Mouse (Mus musculus): ENCODE measurements around the gene Tbx4.
A peak's percentile ranks its signal among the peaks of the same experiment; 100 is the strongest.

The Tbx4 gene

DNA sequence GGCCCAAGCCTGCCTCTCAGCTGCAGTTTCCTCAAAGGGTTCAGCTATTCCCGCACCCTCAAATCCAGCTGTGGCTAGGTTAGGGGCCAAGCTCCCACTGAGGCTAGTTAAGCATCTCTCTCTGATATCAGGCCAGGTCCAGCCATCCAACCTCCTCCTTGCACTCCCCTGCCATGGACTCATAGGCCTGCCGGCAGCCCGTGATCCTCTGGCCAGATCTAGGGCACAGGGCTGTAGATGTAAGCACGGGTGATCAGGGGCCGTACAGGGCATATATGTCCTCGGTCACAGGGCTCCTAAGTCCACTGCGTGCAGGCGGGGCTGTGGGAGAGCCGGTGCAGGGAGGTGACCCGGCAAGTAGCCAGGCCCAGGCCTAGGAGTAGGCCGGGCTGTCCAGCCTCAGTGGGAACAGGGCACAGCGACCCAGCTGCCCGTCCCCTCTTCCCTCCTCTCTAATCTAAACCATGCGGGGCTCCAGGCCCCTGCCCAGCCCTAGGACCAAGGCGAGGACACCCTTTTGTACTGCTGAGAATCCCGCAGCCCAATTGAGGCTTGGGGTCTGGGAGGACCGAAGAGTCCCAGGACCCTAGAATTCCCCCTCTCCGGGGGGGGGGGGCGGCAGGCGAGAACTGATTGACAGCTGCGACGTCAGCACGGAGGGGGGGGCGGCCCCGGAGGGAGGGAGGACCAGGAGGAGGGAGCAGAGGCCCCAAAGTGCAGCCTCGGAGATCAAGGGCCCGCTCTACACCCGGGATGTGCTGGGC lies at the start of gene Tbx4:
Gene Tbx4 (plus strand): TSS at position 758 of the 764 bp plus-strand sequence.
- peak; percentile 6 for DNase-seq (ENCODE audit: low read depth, low spot score)

DNA sequence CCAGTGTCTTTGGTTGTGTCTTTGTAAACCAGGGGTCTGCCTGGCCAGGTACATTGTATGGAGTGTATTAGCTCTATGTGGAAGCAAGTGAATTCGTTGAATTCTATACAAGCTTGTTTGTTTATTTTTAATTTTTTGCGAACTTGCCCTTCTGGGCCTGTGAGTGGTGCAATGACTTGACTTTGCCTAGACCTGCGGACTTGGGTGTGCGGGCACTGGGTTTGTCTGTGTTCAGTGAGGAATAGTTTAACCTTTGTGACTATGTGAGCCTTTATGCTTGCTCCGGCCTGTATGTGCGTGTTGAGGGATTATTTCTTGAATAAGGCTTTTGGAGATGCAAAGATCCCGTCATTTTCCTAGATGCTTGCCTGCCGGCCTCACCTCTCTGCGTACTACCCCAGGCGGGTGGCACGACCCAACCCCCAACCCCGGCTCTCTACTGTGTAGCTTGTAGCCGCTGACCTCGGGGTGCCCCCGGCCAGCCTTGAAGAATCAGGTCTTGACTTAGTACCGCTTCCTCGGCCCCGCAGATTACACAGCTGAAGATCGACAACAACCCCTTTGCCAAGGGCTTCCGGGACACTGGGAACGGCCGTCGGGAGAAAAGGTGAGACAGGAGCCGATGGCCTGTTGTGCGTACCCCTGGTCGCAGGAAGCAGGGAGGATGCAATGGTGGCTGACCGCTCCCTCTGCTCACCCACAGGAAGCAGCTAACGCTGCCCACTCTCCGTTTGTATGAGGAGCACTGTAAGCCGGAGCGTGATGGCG lies 49.5 kb upstream of the Tbx4 start:
- DNase-seq (ENCODE audit: low read depth, low spot score), result no peak

DNA sequence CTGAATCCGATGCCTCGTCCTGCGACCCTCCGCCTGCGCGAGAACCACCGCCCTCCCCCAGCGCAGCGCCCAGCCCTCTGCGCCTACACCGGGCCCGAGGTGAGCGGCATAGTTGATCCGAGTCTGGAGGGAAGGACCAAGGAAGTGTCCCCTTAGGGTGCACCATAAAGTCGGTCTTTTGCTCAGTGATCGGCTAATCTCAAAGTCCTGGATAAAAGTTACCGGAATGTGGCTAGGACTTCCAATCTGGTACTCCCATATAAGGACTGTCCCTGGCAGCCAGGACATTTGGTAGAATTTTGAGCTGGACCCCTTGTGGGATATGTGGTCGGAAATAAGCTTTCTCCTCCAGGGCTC lies 49.0 kb upstream of the Tbx4 start:
- no peak for DNase-seq (ENCODE audit: low read depth, low spot score)

DNA sequence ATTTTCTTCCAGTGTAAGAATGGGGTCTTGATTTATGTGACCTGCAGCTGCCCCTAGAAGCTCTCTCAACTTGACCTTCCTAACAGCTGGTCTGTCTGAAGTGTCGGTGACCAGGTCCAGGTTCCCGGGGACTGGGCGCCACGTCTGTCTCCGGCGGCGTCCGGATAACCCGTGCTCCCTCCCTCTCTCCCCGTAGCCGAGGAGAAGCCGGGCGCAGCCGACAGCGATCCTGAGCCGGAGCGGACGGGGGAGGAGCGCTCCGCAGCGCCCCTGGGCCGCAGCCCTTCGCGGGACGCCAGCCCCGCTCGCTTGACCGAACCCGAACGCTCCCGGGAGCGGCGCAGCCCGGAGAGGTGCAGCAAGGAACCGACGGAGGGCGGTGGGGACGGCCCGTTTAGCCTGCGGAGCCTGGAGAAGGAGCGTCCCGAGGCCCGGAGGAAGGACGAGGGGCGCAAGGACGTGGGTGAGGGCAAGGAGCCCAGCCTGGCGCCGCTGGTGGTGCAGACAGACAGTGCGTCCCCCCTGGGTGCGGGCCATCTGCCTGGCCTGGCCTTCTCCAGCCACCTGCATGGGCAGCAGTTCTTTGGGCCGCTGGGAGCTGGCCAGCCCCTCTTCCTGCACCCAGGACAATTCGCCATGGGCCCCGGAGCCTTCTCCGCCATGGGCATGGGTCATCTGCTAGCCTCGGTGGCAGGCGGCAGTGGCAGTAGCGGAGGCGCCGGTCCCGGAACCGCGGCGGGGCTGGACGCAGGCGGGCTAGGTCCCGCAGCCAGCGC lies 48.4 kb upstream of the Tbx4 start:
- no peak for DNase-seq (ENCODE audit: low read depth, low spot score)

DNA sequence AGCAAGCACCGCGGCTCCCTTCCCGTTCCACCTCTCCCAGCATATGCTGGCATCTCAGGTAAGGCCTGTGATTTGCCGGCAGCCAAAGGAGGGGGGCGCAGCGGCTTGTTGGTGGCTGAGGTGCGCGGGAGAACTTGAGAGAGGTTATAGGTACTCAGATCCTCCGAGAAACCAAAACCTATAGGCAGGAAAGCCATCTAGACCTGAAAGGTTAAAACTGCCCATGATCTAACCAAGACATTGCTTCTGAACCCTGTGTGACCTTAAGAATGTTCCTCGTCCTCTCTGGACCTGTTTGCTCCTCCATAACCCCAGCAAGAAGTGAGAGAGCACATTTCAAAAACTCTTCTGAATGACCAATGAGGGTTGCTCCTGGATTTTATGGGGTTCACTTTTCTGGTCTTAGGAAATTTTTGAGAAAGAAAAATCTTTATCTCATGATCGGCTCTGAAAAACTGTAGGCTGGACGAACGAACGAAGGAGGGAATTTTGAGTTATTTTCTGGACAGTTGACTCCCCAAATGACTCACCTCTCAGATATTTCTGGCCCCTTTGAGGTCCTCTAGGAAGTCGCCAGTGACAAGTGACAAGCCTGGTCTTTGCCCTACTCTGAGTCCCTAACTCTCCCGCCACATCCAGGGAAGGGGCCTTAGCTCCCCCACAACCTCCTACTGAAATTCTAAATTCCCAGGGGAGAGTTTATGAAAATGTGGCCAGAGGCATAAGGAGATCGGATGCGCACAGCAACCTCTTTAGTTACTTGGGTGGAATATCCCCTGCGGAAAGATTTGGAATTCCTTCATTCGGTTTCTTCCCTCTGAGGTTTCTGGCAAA lies 47.6 kb upstream of the Tbx4 start:
- no peak for DNase-seq (ENCODE audit: low read depth, low spot score)

DNA sequence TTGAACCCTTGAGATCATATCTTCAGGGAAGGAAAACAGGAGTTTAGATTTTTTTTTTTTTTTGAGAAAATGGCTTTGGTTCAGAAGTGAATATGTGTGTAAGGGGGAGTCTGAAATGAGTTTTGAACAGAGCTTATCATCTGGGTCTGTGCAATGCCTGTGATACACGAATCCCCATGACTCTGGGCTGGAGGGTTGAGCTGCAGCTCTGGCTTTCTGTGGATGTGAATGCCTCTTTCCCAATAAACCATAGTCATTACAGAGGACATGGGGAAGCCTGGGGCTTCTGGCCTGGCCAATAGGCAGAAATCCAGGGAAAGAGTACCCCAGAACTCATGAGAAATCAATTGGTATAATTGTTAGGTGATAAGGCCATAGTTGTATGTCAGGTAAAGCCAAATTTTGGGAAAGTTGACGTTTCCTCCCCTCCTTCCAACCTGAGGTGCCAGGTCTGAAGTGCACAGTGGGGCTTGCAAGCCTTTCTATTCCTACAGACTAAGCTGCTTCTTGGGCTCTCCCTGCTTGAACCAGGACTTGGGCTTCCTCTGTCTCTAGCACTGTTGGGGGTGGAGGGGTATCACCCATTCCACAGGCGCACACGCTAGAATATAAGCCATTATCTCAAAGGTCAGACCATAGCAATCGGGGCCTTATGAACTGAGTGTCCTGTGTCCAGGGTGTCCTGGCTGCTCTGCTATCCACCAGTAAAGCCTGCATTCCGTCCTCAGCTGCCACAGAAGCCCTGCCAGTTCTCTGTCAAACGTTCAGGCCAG lies 46.8 kb upstream of the Tbx4 start:
- DNase-seq (ENCODE audit: low read depth, low spot score), result no peak

GRCm38 (mm10) chr11:85840031-85840802 lies 46.0 kb upstream of the Tbx4 start:
- no peak for DNase-seq (ENCODE audit: low read depth, low spot score)

DNA sequence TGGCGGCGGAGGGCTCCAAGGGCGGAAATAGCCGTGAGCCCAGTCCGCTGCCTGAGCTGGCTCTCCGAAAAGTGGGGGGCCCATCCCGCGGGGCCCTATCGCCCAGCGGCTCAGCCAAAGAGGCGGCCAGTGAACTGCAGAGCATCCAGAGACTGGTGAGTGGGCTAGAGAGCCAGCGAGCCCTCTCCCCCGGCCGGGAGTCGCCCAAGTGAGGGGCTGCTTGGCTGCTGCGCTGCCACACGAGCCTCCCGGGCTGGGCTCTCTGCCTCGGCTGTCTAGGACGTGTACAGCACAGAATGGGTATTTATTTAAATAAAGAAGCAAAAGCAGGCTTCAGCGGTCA lies 45.4 kb upstream of the Tbx4 start:
- DNase-seq (ENCODE audit: low read depth, low spot score), result no peak

DNA sequence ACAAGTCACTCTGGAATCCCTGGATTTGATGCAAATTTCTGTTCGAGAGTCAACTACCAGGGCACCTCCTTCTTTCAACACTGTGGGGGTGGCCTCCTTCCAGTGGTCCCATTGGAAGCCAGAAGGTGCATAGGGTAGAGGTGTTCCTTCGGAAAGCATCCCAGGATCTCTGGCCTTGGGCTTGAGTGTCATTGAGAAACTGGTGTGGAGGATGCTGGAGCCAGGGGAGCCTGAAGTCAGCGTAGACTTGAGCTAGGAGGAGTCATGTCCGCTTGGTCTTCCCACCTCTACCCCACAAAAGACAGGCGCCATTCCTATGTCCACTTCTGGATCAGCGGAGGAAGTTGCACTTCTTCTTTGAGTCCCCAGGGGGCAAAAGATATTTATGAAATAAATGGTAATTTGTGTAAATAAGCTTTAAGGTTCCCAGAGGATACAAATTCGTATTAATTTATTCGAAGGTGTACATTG lies 45.0 kb upstream of the Tbx4 start:
- DNase-seq (ENCODE audit: low read depth, low spot score), result peak; percentile 53

GRCm38 (mm10) chr11:85841980-85842379 lies 44.2 kb upstream of the Tbx4 start:
- peak; percentile 89 for DNase-seq (ENCODE audit: low read depth, low spot score)

DNA sequence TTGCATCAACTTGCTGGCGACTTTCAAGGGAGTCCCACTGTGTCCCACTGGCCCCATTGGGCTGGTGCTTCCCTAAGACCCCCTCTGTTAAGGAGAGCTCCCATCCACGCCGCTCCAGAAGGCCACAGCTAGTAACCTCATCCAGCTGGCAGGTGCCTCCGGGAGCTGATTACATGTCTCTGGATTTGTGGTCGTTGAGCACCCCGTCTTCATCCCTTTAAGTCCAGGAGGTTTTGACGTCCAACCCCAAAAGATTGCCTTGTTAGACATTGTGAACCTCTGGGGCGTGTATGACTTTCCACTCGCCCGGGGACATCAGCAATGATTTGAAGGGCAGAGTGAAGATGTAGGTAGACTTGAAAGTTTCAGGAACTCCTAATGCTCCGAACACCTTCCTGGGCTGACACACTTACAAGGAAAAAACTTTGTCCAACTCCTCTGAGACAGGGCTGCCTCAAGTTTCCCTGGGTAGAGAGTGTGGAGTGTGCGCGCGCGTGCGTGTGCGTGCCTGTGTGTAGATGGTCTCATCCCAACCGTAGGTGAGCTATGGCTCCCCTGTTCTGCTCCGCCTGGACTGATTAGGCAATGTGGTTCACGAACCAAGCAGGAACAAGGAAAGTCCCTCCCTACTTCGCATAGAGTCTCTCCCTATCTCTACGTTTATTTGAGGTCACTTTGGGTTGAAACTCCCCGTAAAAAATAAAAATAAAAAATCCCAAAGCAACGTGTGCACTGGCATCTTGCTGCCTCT lies 43.5 kb upstream of the Tbx4 start:
- no peak for DNase-seq (ENCODE audit: low read depth, low spot score)

DNA sequence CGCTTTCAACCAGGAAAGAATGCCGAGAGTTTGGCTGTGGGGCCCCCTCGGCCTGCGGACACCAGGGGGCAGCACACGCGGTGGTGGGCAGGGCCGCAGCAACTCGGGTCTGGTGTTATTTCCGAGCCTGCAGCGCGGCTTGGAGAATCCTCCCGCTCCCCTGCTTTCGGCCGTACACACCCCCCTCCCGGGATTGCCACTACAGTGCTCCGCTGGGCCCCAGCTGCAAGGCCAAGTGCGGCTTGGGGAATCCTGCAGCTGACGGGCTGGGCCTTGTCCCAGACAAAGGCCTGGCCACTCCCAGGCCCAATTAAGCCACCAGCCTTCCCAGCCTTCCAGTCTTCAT lies 42.9 kb upstream of the Tbx4 start:
- peak; percentile 89 for DNase-seq (ENCODE audit: low read depth, low spot score)

- DNase-seq (ENCODE audit: low read depth, low spot score), result peak; percentile 92
Observed at GRCm38 (mm10) chr11:85844144-85844965, 41.9 kb upstream of the Tbx4 start.

DNA sequence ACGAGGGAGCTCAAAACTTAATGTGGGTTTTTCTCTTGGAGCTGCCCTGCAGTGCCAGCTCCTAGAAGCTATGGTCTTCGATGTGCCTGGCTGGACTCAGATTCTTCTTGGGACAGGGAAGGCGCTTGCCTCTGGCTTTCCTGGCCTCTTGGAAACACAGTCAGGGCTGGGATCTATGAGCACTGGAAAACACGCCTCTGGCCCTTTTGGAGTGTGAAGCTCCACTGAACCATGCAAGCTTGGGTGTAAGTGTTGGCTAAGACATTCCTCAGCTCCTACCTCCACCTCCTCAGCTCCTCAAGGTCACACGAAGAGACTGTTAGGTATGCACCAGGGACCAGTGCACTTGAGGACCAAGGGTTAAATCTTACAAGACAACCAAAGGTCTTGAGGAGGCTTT lies 41.3 kb upstream of the Tbx4 start:
- no peak for DNase-seq (ENCODE audit: low read depth, low spot score)

- DNase-seq (ENCODE audit: low read depth, low spot score), result no peak
Observed at GRCm38 (mm10) chr11:85845921-85846320, 40.3 kb upstream of the Tbx4 start.

- no peak for DNase-seq (ENCODE audit: low read depth, low spot score)
Observed at GRCm38 (mm10) chr11:85846509-85846908, 39.7 kb upstream of the Tbx4 start.

DNA sequence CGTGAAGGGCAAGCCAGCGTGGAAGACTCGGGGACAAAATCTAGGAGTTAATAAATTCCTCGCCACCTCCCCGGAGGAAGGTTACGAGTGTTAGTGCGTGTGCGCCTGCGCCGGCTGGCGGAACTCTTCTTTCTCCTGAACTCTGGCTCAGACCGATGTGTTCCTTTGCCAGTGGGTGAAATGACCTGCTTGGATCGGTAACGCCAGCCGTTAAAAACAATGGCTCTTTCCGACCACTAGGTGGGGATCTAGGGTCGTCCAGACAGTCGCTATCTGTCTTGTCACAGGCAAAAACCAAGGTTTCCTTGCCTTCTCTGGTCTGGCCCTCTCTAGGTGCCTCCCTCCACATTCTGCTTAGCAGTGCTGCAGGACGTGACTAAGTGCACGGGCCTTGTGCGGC lies 37.2 kb upstream of the Tbx4 start:
- DNase-seq (ENCODE audit: low read depth, low spot score), result peak; percentile 92

DNA sequence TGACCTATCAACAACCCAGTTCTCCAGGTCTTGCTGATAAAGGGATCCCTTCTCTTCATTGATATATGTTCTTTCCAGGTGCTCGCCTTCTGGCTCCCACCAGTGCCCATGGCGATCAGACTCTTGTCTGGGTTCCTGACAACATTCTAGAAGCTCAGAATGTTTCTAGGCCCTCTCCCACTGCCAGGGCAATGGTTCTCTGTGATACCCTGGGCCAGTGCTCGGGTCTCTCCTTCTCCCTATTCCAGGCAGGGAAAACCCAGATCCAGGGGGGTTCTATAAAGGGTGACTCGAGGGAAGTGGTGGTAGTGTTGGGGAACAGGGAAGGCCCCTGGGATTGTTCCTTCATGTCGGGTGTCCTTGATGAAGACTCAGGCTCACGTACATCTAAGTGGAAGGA lies 36.0 kb upstream of the Tbx4 start, which contains the start of gene Gm11444:
Gene Gm11444 (minus strand): TSS at position 101 of the 400 bp plus-strand sequence.
- no peak for DNase-seq (ENCODE audit: low read depth, low spot score)
